Mouse (Mus musculus): ENCODE data around the gene Slc30a7.

Slc30a7 gene

GRCm38 (mm10) chr3:115971891-115972646, 35.1 kb downstream of the Slc30a7 start:
- DNase-seq (ENCODE audit: low read depth, low spot score): no peak

GRCm38 (mm10) chr3:115971045-115971785, 36.0 kb downstream of the Slc30a7 start:
- no peaks in the 10 kb centered on the region for H3K27me3 ChIP-seq (ENCODE audit: control insufficient read depth, insufficient read depth, low read length, poor library complexity, severe bottlenecking)
- H3K36me3 ChIP-seq (ENCODE audit: control insufficient read depth, insufficient read depth, low read length, poor library complexity, severe bottlenecking): peaks cover 5% of the 10 kb centered on the region; the same call in 1 of the 2 replicates
- DNase-seq (ENCODE audit: low read depth, low spot score): no peak

More at GRCm38 (mm10) chr3:115971891-115972646, 35.1 kb downstream of the Slc30a7 start:
- Histone ChIP-seq H3K27me3 (ENCODE audit: control insufficient read depth, insufficient read depth, low read length, poor library complexity, severe bottlenecking) (no peaks in the 10 kb centered on the region), H3K36me3 (ENCODE audit: control insufficient read depth, insufficient read depth, low read length, poor library complexity, severe bottlenecking) (peaks cover 7% of the 10 kb centered on the region)

GRCm38 (mm10) chr3:115968745-115969530, 38.3 kb downstream of the Slc30a7 start:
- Histone ChIP-seq H3K27me3 (ENCODE audit: control insufficient read depth, insufficient read depth, low read length, poor library complexity, severe bottlenecking) (no peaks in the 10 kb centered on the region), H3K36me3 (ENCODE audit: control insufficient read depth, insufficient read depth, low read length, poor library complexity, severe bottlenecking) (peaks cover 5% of the 10 kb centered on the region; the same call in 1 of the 2 replicates)
- no peak for DNase-seq (ENCODE audit: low read depth, low spot score)

- Histone ChIP-seq H3K36me3 (ENCODE audit: control insufficient read depth, insufficient read depth, low read length, poor library complexity, severe bottlenecking) (no peaks in the 10 kb centered on the region), H3K27me3 (ENCODE audit: control insufficient read depth, insufficient read depth, low read length, poor library complexity, severe bottlenecking) (no peaks in the 10 kb centered on the region)
Measured at GRCm38 (mm10) chr3:115964071-115964470, 43.1 kb downstream of the Slc30a7 start.

GRCm38 (mm10) chr3:115963597-115963996, 43.6 kb downstream of the Slc30a7 start:
- H3K27me3 ChIP-seq (ENCODE audit: control insufficient read depth, insufficient read depth, low read length, poor library complexity, severe bottlenecking): no peaks in the 10 kb centered on the region
- no peak for DNase-seq (ENCODE audit: low read depth, low spot score)

More at GRCm38 (mm10) chr3:115964071-115964470, 43.1 kb downstream of the Slc30a7 start:
- DNase-seq (ENCODE audit: low read depth, low spot score): no peak

GRCm38 (mm10) chr3:115962028-115962415, 45.2 kb downstream of the Slc30a7 start:
- no peak for DNase-seq (ENCODE audit: low read depth, low spot score)
- no peaks in the 10 kb centered on the region for H3K27me3 ChIP-seq (ENCODE audit: control insufficient read depth, insufficient read depth, low read length, poor library complexity, severe bottlenecking)

More at GRCm38 (mm10) chr3:115963597-115963996, 43.6 kb downstream of the Slc30a7 start:
- no peaks in the 10 kb centered on the region for H3K36me3 ChIP-seq (ENCODE audit: control insufficient read depth, insufficient read depth, low read length, poor library complexity, severe bottlenecking)

GRCm38 (mm10) chr3:115961311-115962027, 45.7 kb downstream of the Slc30a7 start:
- no peak for DNase-seq (ENCODE audit: low read depth, low spot score)
- H3K27me3 ChIP-seq (ENCODE audit: control insufficient read depth, insufficient read depth, low read length, poor library complexity, severe bottlenecking): no peaks in the 10 kb centered on the region

More at GRCm38 (mm10) chr3:115962028-115962415, 45.2 kb downstream of the Slc30a7 start:
- no peaks in the 10 kb centered on the region for H3K36me3 ChIP-seq (ENCODE audit: control insufficient read depth, insufficient read depth, low read length, poor library complexity, severe bottlenecking)

GRCm38 (mm10) chr3:115957223-115957622, 50.0 kb downstream of the Slc30a7 start:
- no peaks in the 10 kb centered on the region for H3K27me3 ChIP-seq (ENCODE audit: control insufficient read depth, insufficient read depth, low read length, poor library complexity, severe bottlenecking)
- H3K36me3 ChIP-seq (ENCODE audit: control insufficient read depth, insufficient read depth, low read length, poor library complexity, severe bottlenecking): peaks cover 4% of the 10 kb centered on the region; the same call in 1 of the 2 replicates
- no peak for DNase-seq (ENCODE audit: low read depth, low spot score)

More at GRCm38 (mm10) chr3:115961311-115962027, 45.7 kb downstream of the Slc30a7 start:
- H3K36me3 ChIP-seq (ENCODE audit: control insufficient read depth, insufficient read depth, low read length, poor library complexity, severe bottlenecking): no peaks in the 10 kb centered on the region

- Histone ChIP-seq H3K27me3 (ENCODE audit: control insufficient read depth, insufficient read depth, low read length, poor library complexity, severe bottlenecking) (no peaks in the 10 kb centered on the region), H3K36me3 (ENCODE audit: control insufficient read depth, insufficient read depth, low read length, poor library complexity, severe bottlenecking) (peaks cover 10% of the 10 kb centered on the region)
- DNase-seq (ENCODE audit: low read depth, low spot score): no peak
Measured at GRCm38 (mm10) chr3:115953088-115953487, 54.1 kb downstream of the Slc30a7 start.

GRCm38 (mm10) chr3:115952356-115952755, 54.9 kb downstream of the Slc30a7 start:
- Histone ChIP-seq H3K27me3 (ENCODE audit: control insufficient read depth, insufficient read depth, low read length, poor library complexity, severe bottlenecking) (no peaks in the 10 kb centered on the region), H3K36me3 (ENCODE audit: control insufficient read depth, insufficient read depth, low read length, poor library complexity, severe bottlenecking) (peaks cover 10% of the 10 kb centered on the region)
- DNase-seq (ENCODE audit: low read depth, low spot score): no peak

GRCm38 (mm10) chr3:115951221-115951620, 56.0 kb downstream of the Slc30a7 start:
- H3K27me3 ChIP-seq (ENCODE audit: control insufficient read depth, insufficient read depth, low read length, poor library complexity, severe bottlenecking): no peaks in the 10 kb centered on the region; the same call in 1 of the 2 replicates
- H3K36me3 ChIP-seq (ENCODE audit: control insufficient read depth, insufficient read depth, low read length, poor library complexity, severe bottlenecking): peaks cover 11% of the 10 kb centered on the region
- DNase-seq (ENCODE audit: low read depth, low spot score): no peak

- DNase-seq (ENCODE audit: low read depth, low spot score): no peak
- H3K27me3 ChIP-seq (ENCODE audit: control insufficient read depth, insufficient read depth, low read length, poor library complexity, severe bottlenecking): no peaks in the 10 kb centered on the region; the same call in 1 of the 2 replicates
Measured at GRCm38 (mm10) chr3:115949921-115950877, 57.0 kb downstream of the Slc30a7 start.

More at GRCm38 (mm10) chr3:115949921-115950877, 57.0 kb downstream of the Slc30a7 start:
- peaks cover 16% of the 10 kb centered on the region for H3K36me3 ChIP-seq (ENCODE audit: control insufficient read depth, insufficient read depth, low read length, poor library complexity, severe bottlenecking)
